In the genomic region with DNA sequence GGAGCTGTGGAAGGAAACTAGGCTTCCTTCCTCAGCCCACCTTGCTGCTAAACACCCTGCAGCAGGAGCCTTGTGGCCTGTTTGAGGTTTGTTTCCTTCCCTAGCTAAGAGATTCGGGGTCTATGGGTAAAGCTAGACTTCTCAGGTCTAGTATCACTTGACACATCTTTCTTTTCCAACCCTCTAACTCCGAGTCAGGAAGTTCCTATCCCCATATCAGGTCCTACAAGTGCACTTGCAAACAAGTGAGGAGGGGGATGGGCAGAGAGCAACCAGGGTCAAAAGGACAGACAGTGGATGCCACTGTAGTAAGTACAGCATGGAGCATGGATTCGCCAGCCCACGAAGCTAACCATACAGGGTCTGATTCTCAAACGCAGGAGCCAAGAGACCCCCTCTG, we compare ENCODE assay signal across 23 mouse cellular contexts.
DNase-seq lines count a peak whose midpoint lies in the region; ATAC-seq and TF ChIP-seq lines count a peak whose summit lies in the region.
"Had no signal": no experiment of that assay in that cellular context is flagged by ENCODE, and none has a peak within 500 bp of the region (broad histone marks: within the 10 kb centered on the region; RNA-seq: fewer than 3 reads in every experiment).

No protein-coding gene starts in this region.

- H3K4me3 ChIP-seq in heart, embryonic 10.5 days: no peak overlapping the region
- no peak overlapping the region for H3K4me3 ChIP-seq in heart, embryonic 11.5 days (ENCODE audit: low read depth, low read length)
- H3K4me3 ChIP-seq in G1E (ENCODE audit: low read depth, low read length): peak overlapping the region; percentile 59; the same call in 1 of the 2 replicates
- H3K4me3 ChIP-seq in forebrain, embryonic 14.5 days (ENCODE audit: low read depth, low read length): no peak overlapping the region
- H3K4me3 ChIP-seq: embryonic facial prominence, embryonic 10.5 days; forebrain, embryonic 13.5 days; gastrocnemius, adult 2 months; heart, embryonic 15.5 days; hindbrain, embryonic 13.5 days had no signal

- no peak overlapping the region for H3K4me2 ChIP-seq in heart, embryonic 11.5 days
- no peak overlapping the region for H3K4me2 ChIP-seq in forebrain, embryonic 14.5 days (ENCODE audit: low read length)
- H3K4me2 ChIP-seq: forebrain, embryonic 13.5 days; heart, embryonic 15.5 days; hindbrain, embryonic 13.5 days had no signal

- H3K9me3 ChIP-seq in heart, embryonic 10.5 days: no peaks in the 10 kb centered on the region
- H3K9me3 ChIP-seq in heart, embryonic 11.5 days (replicated peaks; ENCODE audit: control insufficient read depth, low read length): 0 out of 2 replicates have a peak, but pooled peaks cover 3% of the 10 kb centered on the region
- no peaks in the 10 kb centered on the region for H3K9me3 ChIP-seq in G1E (replicated peaks)
- H3K9me3 ChIP-seq in forebrain, embryonic 14.5 days (replicated peaks; ENCODE audit: control insufficient read depth, low read length): no peaks in the 10 kb centered on the region
- H3K9me3 ChIP-seq: embryonic facial prominence, embryonic 10.5 days; forebrain, embryonic 13.5 days; heart, embryonic 15.5 days; hindbrain, embryonic 13.5 days had no signal

- peaks cover 5% of the 10 kb centered on the region; the same call in 1 of the 2 replicates for H3K27me3 ChIP-seq in heart, embryonic 10.5 days (ENCODE audit: insufficient read depth, poor library complexity, severe bottlenecking)
- peaks cover 3% of the 10 kb centered on the region for H3K27me3 ChIP-seq in heart, embryonic 11.5 days (ENCODE audit: control insufficient read depth, insufficient read depth, low read length)
- H3K27me3 ChIP-seq in G1E (ENCODE audit: insufficient read depth, low read length): no peaks in the 10 kb centered on the region
- no peaks in the 10 kb centered on the region for H3K27me3 ChIP-seq in forebrain, embryonic 14.5 days (replicated peaks; ENCODE audit: control insufficient read depth, insufficient read depth, low read length)
- H3K27me3 ChIP-seq: forebrain, embryonic 13.5 days; heart, embryonic 15.5 days; hindbrain, embryonic 13.5 days; Patski had no signal

- peak overlapping the region; percentile 42; the same call in 1 of the 2 replicates for H3K27ac ChIP-seq in heart, embryonic 10.5 days
- no peak overlapping the region for H3K27ac ChIP-seq in heart, embryonic 11.5 days (ENCODE audit: low read depth, low read length)
- no peak overlapping the region for H3K27ac ChIP-seq in forebrain, embryonic 14.5 days (ENCODE audit: low read depth, low read length)
- H3K27ac ChIP-seq: embryonic facial prominence, embryonic 10.5 days; forebrain, embryonic 13.5 days; gastrocnemius, adult 2 months; heart, embryonic 15.5 days; hindbrain, embryonic 13.5 days; hindbrain, postnatal 0 days had no signal

- H3K4me1 ChIP-seq in heart, embryonic 10.5 days: peaks cover 24% of the 10 kb centered on the region
- H3K4me1 ChIP-seq in heart, embryonic 11.5 days (ENCODE audit: control insufficient read depth, insufficient read depth, low read length): 0 out of 2 replicates have a peak, but pooled peaks cover 3% of the 10 kb centered on the region
- peaks cover 65% of the 10 kb centered on the region for H3K4me1 ChIP-seq in G1E (ENCODE audit: insufficient read depth, low read depth, low read length)
- H3K4me1 ChIP-seq in forebrain, embryonic 14.5 days (ENCODE audit: control insufficient read depth, insufficient read depth, low read length): no peaks in the 10 kb centered on the region
- H3K4me1 ChIP-seq: hindbrain, embryonic 13.5 days had no signal

- H3K9ac ChIP-seq in heart, embryonic 11.5 days (ENCODE audit: low read depth, low read length): no peak overlapping the region
- no peak overlapping the region for H3K9ac ChIP-seq in forebrain, embryonic 14.5 days (ENCODE audit: low read length)
- H3K9ac ChIP-seq: forebrain, embryonic 13.5 days; heart, embryonic 15.5 days; hindbrain, embryonic 13.5 days had no signal

- no peak for DNase-seq in heart, embryonic 10.5 days (ENCODE audit: low spot score)
- DNase-seq in G1E (ENCODE audit: low spot score): peak; percentile 29
- DNase-seq in T-cell, adult 2 months (ENCODE audit: low spot score): peak; percentile 27
- peak; percentile 61 for DNase-seq in thymus, postnatal 14 days
- no peak for DNase-seq in kidney, postnatal 10 days
- no peak for DNase-seq in forebrain, embryonic 14.5 days (ENCODE audit: low spot score)
- no peak for DNase-seq in heart, adult 8-10 months (ENCODE audit: low spot score)
- DNase-seq: adrenal gland, adult 8-10 months; B cell, adult 2 months; cerebellum, adult 18-20 months; cerebellum, adult 9-11 months; cerebellum, postnatal 36 days; gastrocnemius, adult 2 months; gastrocnemius, postnatal 25 days; heart, postnatal 14 days had no signal

- H3K36me3 ChIP-seq in heart, embryonic 10.5 days: no peaks in the 10 kb centered on the region
- H3K36me3 ChIP-seq in heart, embryonic 11.5 days (ENCODE audit: control insufficient read depth, insufficient read depth, low read length): no peaks in the 10 kb centered on the region
- no peaks in the 10 kb centered on the region for H3K36me3 ChIP-seq in G1E (replicated peaks)
- H3K36me3 ChIP-seq in forebrain, embryonic 14.5 days (ENCODE audit: control insufficient read depth, insufficient read depth, low read length): no peaks in the 10 kb centered on the region
- H3K36me3 ChIP-seq: embryonic facial prominence, embryonic 10.5 days; heart, embryonic 15.5 days; hindbrain, embryonic 13.5 days had no signal

- 60% methylated on average over 5 of the region's 5 CpGs for WGBS in heart, embryonic 10.5 days
- 45% methylated on average over 5 of the region's 5 CpGs for WGBS in heart, embryonic 11.5 days (ENCODE audit: insufficient replicate concordance)
- 84% methylated on average over 5 of the region's 5 CpGs for WGBS in forebrain, embryonic 14.5 days

- no peak for TF ChIP-seq CTCF in G1E (IDR thresholded peaks at IDR 0.05; ENCODE audit: low read depth, low read length)

- ATAC-seq in heart, embryonic 11.5 days (replicated peaks; ENCODE audit: insufficient number of reproducible peaks, low FRiP score, low TSS enrichment): no peak
- peak; percentile 31 for ATAC-seq in G1E (ENCODE audit: extremely low read depth, insufficient number of reproducible peaks, low FRiP score, poor library complexity, severe bottlenecking)
- no peak for ATAC-seq in forebrain, embryonic 14.5 days
- ATAC-seq: CD4-positive, CD25-positive, alpha-beta regulatory T cell, adult 4 months; forebrain, embryonic 13.5 days; hindbrain, postnatal 0 days; Patski had no signal

Comparison
In these comparisons a context has a peak if more than half of its experiments do, and no peak if none do; other contexts are left out.
1. DNase-seq: peak in G1E (single experiment), T-cell, adult 2 months (single experiment) and thymus, postnatal 14 days (single experiment); none in heart, embryonic 10.5 days (single experiment), kidney, postnatal 10 days (single experiment), forebrain, embryonic 14.5 days (single experiment) and heart, adult 8-10 months (single experiment).